In genomic region chr11:18957805-18958770, GRCm38 (mm10) we compare ENCODE assay signal across 8 mouse cellular contexts.
DNase-seq lines count a peak whose midpoint lies in the region; ATAC-seq and TF ChIP-seq lines count a peak whose summit lies in the region.

No protein-coding gene starts in this region.

- peak overlapping the region; percentile 11; the same call in 1 of the 2 replicates for H3K4me2 ChIP-seq in forebrain, embryonic 15.5 days (replicated peaks)
- H3K4me2 ChIP-seq in hindbrain, embryonic 16.5 days (ENCODE audit: low read length), result peak overlapping the region; percentile 34
- peak overlapping the region; percentile 38 for H3K4me2 ChIP-seq in lung, embryonic 14.5 days
- H3K4me2 ChIP-seq in stomach, postnatal 0 days (replicated peaks; ENCODE audit: low read depth), result peak overlapping the region; percentile 38

- peak overlapping the region; percentile 32; the same call in 1 of the 2 replicates for H3K27ac ChIP-seq in gastrocnemius, adult 2 months
- no peak overlapping the region for H3K27ac ChIP-seq in forebrain, embryonic 15.5 days (replicated peaks)
- H3K27ac ChIP-seq in hindbrain, embryonic 16.5 days (ENCODE audit: low read depth, low read length), result no peak overlapping the region
- H3K27ac ChIP-seq in lung, embryonic 14.5 days (ENCODE audit: low read depth), result peak overlapping the region; percentile 55; the same call in 1 of the 2 replicates
- peak overlapping the region; percentile 70 for H3K27ac ChIP-seq in stomach, postnatal 0 days (replicated peaks)

- WGBS in forebrain, embryonic 15.5 days, result 58% methylated on average over 12 of the region's 12 CpGs
- 51% methylated on average over 12 of the region's 12 CpGs for WGBS in hindbrain, embryonic 16.5 days
- 17% methylated on average over 12 of the region's 12 CpGs for WGBS in lung, embryonic 14.5 days
- 17% methylated on average over 12 of the region's 12 CpGs for WGBS in stomach, postnatal 0 days

- no peaks in the 10 kb centered on the region for H3K9me3 ChIP-seq in forebrain, embryonic 15.5 days
- H3K9me3 ChIP-seq in hindbrain, embryonic 16.5 days (ENCODE audit: control insufficient read depth, low read length), result no peaks in the 10 kb centered on the region
- H3K9me3 ChIP-seq in lung, embryonic 14.5 days (ENCODE audit: low read depth, low read length), result no peaks in the 10 kb centered on the region
- H3K9me3 ChIP-seq in stomach, postnatal 0 days (ENCODE audit: control insufficient read depth, low read length), result no peaks in the 10 kb centered on the region

- TF ChIP-seq CTCF in gastrocnemius, adult 2 months (IDR thresholded peaks at IDR 0.05), result no peak
- TF ChIP-seq CTCF in lung, embryonic 14.5 days (IDR thresholded peaks at IDR 0.05; ENCODE audit: low read depth), result no peak
- TF ChIP-seq CTCF in stomach, postnatal 0 days (IDR thresholded peaks at IDR 0.05; ENCODE audit: low read depth), result no peak

- no peak for TF ChIP-seq EP300 in stomach, postnatal 0 days (optimal IDR thresholded peaks at IDR 0.05)

- no peaks in the 10 kb centered on the region for H3K36me3 ChIP-seq in forebrain, embryonic 15.5 days
- no peaks in the 10 kb centered on the region for H3K36me3 ChIP-seq in hindbrain, embryonic 16.5 days (ENCODE audit: control insufficient read depth, insufficient read depth, low read length)
- peaks cover 27% of the 10 kb centered on the region for H3K36me3 ChIP-seq in lung, embryonic 14.5 days (ENCODE audit: insufficient read depth)
- H3K36me3 ChIP-seq in stomach, postnatal 0 days (ENCODE audit: control insufficient read depth, insufficient read depth, low read length), result no peaks in the 10 kb centered on the region; the same call in 1 of the 2 replicates

- no peak overlapping the region for H3K9ac ChIP-seq in forebrain, embryonic 15.5 days (replicated peaks)
- no peak overlapping the region for H3K9ac ChIP-seq in hindbrain, embryonic 16.5 days (ENCODE audit: low read depth, low read length)
- H3K9ac ChIP-seq in lung, embryonic 14.5 days, result peak overlapping the region; percentile 13; the same call in 1 of the 2 replicates
- no peak overlapping the region for H3K9ac ChIP-seq in stomach, postnatal 0 days (ENCODE audit: low read length)

- no peaks in the 10 kb centered on the region for H3K27me3 ChIP-seq in forebrain, embryonic 15.5 days
- H3K27me3 ChIP-seq in hindbrain, embryonic 16.5 days (replicated peaks; ENCODE audit: control insufficient read depth, insufficient read depth, low read length), result no peaks in the 10 kb centered on the region
- H3K27me3 ChIP-seq in lung, embryonic 14.5 days (ENCODE audit: insufficient read depth, low read length), result no peaks in the 10 kb centered on the region
- H3K27me3 ChIP-seq in stomach, postnatal 0 days (ENCODE audit: control insufficient read depth, insufficient read depth, low read length), result no peaks in the 10 kb centered on the region

- intact Hi-C loops in gastrocnemius, adult 2 months (cut with DNase I), result no loop called here

- DNase-seq in gastrocnemius, adult 2 months, result peak; percentile 34
- DNase-seq in gastrocnemius, postnatal 10 days, result no peak
- peak; percentile 31 for DNase-seq in NIH3T3 (ENCODE audit: low read depth)
- DNase-seq in lung, embryonic 14.5 days, result peak; percentile 86
- DNase-seq in stomach, postnatal 0 days (ENCODE audit: low spot score), result peak; percentile 43

- ATAC-seq in forebrain, embryonic 15.5 days (replicated peaks), result peak; percentile 27
- peak; percentile 24; the same call in 1 of the 2 replicates for ATAC-seq in hindbrain, embryonic 16.5 days
- ATAC-seq in lung, embryonic 14.5 days (ENCODE audit: insufficient read depth), result peak; percentile 60; the same call in 1 of the 2 replicates
- ATAC-seq in stomach, postnatal 0 days (ENCODE audit: low FRiP score, low TSS enrichment), result peak; percentile 34
- no peak for ATAC-seq in erythroblast, adult 5-6 weeks (replicated peaks; ENCODE audit: low FRiP score, poor library complexity, severe bottlenecking)

- peak overlapping the region; percentile 29; the same call in 1 of the 2 replicates for H3K4me3 ChIP-seq in gastrocnemius, adult 2 months
- no peak overlapping the region for H3K4me3 ChIP-seq in forebrain, embryonic 15.5 days
- H3K4me3 ChIP-seq in hindbrain, embryonic 16.5 days (ENCODE audit: low read length), result 0 out of 2 replicates have a peak overlapping the region, but pooled peaks have one; percentile 9
- H3K4me3 ChIP-seq in lung, embryonic 14.5 days (ENCODE audit: low read depth, low read length), result no peak overlapping the region
- H3K4me3 ChIP-seq in stomach, postnatal 0 days (ENCODE audit: low read depth, low read length), result no peak overlapping the region

- H3K4me1 ChIP-seq in forebrain, embryonic 15.5 days, result peaks cover 4% of the 10 kb centered on the region; the same call in 1 of the 2 replicates
- H3K4me1 ChIP-seq in hindbrain, embryonic 16.5 days (ENCODE audit: control insufficient read depth, insufficient read depth, low read depth, low read length), result peaks cover 18% of the 10 kb centered on the region
- peaks cover 34% of the 10 kb centered on the region for H3K4me1 ChIP-seq in lung, embryonic 14.5 days (ENCODE audit: insufficient read depth)
- peaks cover 15% of the 10 kb centered on the region for H3K4me1 ChIP-seq in stomach, postnatal 0 days (replicated peaks; ENCODE audit: control insufficient read depth, insufficient read depth)

Comparison
In these comparisons a context has a peak if more than half of its experiments do, and no peak if none do; other contexts are left out.
1. H3K27ac ChIP-seq: peak in gastrocnemius, adult 2 months (single experiment), lung, embryonic 14.5 days (single experiment) and stomach, postnatal 0 days (single experiment); none in forebrain, embryonic 15.5 days (single experiment) and hindbrain, embryonic 16.5 days (single experiment).
2. H3K4me3 ChIP-seq: peak in gastrocnemius, adult 2 months (single experiment) and hindbrain, embryonic 16.5 days (single experiment); none in forebrain, embryonic 15.5 days (single experiment), lung, embryonic 14.5 days (single experiment) and stomach, postnatal 0 days (single experiment).
3. Peak in every context shown above with its lines, with median percentiles within 50 percentile points of each other: H3K4me2 ChIP-seq.